Mouse (Mus musculus) embryonic facial prominence, embryonic 15.5 days (tissue): ENCODE results near the gene Olfr69. TPM values are rescaled to one million over a fixed set of nuclear protein-coding genes. Genes with fewer than 3 reads are reported as not detected.
"Not testable (repeated sequence)": the region's sequence is repeated elsewhere in the genome, so short reads cannot be mapped to it uniquely, and the experiment has no call there.

Experiments used
- ATAC-seq: fragments of 200-750 bp; cut with Nextera tagmentation; 2 replicates; pipeline ENCODE4 v1.8.0; 2017; ENCODE audit warnings: low read depth, moderate TSS enrichment; ENCODE audit not compliant: insufficient number of reproducible peaks, low FRiP score, low TSS enrichment
- H3K27ac ChIP-seq: fragments of 300-500 bp; sonication (generic); replicated peaks from 2 replicates; pipeline ENCODE4 v1.5.1; 2015; ENCODE audit warnings: mild to moderate bottlenecking, inconsistent platforms
- H3K27me3 ChIP-seq: fragments of 300-500 bp; sonication (generic); 2 replicates; pipeline ENCODE4 v1.6.1; 2015; ENCODE audit warnings: inconsistent platforms
- H3K36me3 ChIP-seq: fragments of 300-500 bp; sonication (generic); 2 replicates; pipeline ENCODE4 v1.6.1; 2015; ENCODE audit warnings: mild to moderate bottlenecking, inconsistent platforms
- H3K4me1 ChIP-seq: fragments of 300-500 bp; sonication (generic); 2 replicates; pipeline ENCODE4 v1.6.1; 2015; ENCODE audit warnings: inconsistent platforms
- H3K4me2 ChIP-seq: fragments of 300-500 bp; sonication (generic); replicated peaks from 2 replicates; pipeline ENCODE4 v1.6.1; 2015; ENCODE audit warnings: mild to moderate bottlenecking, inconsistent platforms
- H3K4me3 ChIP-seq: fragments of 300-500 bp; sonication (generic); replicated peaks from 2 replicates; pipeline ENCODE4 v1.5.1; 2015; ENCODE audit warnings: mild to moderate bottlenecking, inconsistent platforms
- H3K9ac ChIP-seq: fragments of 300-500 bp; sonication (generic); 2 replicates; pipeline ENCODE4 v1.6.1; 2015; ENCODE audit warnings: inconsistent platforms
- H3K9me3 ChIP-seq: fragments of 300-500 bp; sonication (generic); replicated peaks from 2 replicates; pipeline ENCODE4 v1.6.1; 2016; ENCODE audit warnings: inconsistent platforms
- WGBS: fragments of 180-500 bp; shearing (Covaris S2); methylation state at CpG from one replicate; pipeline ENCODE4 v1.1.7; 2015; 5-methylcytosine and 5-hydroxymethylcytosine counted together
- polyA plus RNA-seq: library from polyadenylated mRNA; unstranded; fragments of >200 nt; fragmentation: Nextera tagmentation; extraction: Ambion mirVana; gene quantifications from 2 replicates; pipeline ENCODE4 v1.2.1, GENCODE M21; 2015

The Olfr69 gene
- polyA plus RNA-seq, 1 experiment from 2014 or later, result 0.43 TPM

DNA sequence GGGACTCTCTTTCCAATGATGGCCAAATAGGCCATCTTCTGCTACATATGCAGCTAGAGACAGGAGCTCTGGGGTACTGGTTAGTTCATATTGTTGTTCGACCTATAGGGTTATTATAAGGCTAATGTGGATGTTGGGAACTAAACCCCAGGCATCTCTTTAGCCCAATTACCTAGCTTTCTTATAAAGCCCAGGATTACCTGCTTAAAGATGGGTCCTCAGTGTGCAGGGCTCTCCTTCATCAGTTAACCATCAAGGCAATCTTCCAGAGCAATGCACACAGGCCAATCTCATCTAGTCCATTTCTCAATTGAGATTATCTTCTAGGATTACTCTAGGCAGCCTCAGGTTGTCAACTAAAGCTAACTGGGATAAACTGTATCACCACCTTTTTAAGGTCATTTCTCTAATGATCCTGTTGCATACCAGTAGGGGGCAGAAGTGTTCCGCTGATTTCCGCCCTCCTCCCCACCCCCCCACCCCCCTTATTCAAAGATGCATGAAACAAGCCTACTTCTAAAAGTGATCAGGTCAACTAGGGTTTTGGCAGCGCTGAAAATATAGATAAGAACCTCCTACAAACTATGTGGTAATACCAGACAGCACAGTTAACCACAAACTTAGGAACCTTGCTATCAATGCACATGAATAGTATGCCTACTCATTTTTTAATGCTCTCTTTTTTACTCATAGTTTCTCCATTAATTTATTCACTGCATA lies 21.4 kb upstream of the Olfr69 start:
- H3K4me1 ChIP-seq, result no peaks in the 10 kb centered on the region
- WGBS, result 21% methylated on average over 4 of the region's 4 CpGs
- no peak overlapping the region for H3K4me2 ChIP-seq
- no peak overlapping the region for H3K27ac ChIP-seq
- no peak overlapping the region for H3K9ac ChIP-seq
- no peaks in the 10 kb centered on the region for H3K9me3 ChIP-seq
- H3K27me3 ChIP-seq, result no peaks in the 10 kb centered on the region
- H3K36me3 ChIP-seq, result no peaks in the 10 kb centered on the region
- no peak for ATAC-seq
- no peak overlapping the region for H3K4me3 ChIP-seq

- H3K4me1 ChIP-seq, result no peaks in the 10 kb centered on the region
- H3K4me3 ChIP-seq, result no peak within 1 kb of the TSS
- H3K4me2 ChIP-seq, result no peak within 1 kb of the TSS
- ATAC-seq, result no peak
- no peak within 1 kb of the TSS for H3K9ac ChIP-seq
- 67% methylated on average over 3 of the region's 3 CpGs for WGBS
- H3K27ac ChIP-seq, result no peak within 1 kb of the TSS
- H3K9me3 ChIP-seq, result no peaks in the 10 kb centered on the region
- H3K36me3 ChIP-seq, result no peaks in the 10 kb centered on the region
- no peaks in the 10 kb centered on the region for H3K27me3 ChIP-seq
Observed at GRCm38 (mm10) chr7:103791721-103792120, 20.3 kb upstream of the Olfr69 start, which contains the start of gene Olfr67. Gene Olfr67 (minus strand): TSS chr7:103791821.

DNA sequence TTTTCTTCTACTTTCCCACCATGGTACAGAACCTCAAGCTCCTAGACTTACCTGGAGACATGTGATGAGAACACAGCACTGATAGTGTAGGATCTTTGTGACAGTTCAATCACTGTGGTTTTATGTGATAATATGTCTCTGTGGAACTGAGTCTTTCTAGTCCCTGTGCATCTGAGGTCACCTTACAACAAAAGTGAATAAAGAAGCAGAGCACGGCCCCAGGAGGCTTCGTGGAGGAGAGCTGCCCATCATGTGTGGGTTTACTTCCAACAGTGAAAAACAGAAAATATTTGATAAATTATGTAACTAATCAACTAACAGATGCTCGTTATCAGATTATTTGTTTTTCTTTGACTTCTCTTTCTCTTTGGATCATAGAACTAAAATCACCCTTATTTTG lies 8.2 kb upstream of the Olfr69 start, which contains the start of gene Olfr68:
Gene Olfr68 (minus strand): TSS at position 101 of the 400 bp plus-strand sequence.
- H3K36me3 ChIP-seq, result no peaks in the 10 kb centered on the region
- no peaks in the 10 kb centered on the region for H3K9me3 ChIP-seq
- H3K4me3 ChIP-seq, result no peak within 1 kb of the TSS
- no peak within 1 kb of the TSS for H3K27ac ChIP-seq
- no peak within 1 kb of the TSS for H3K9ac ChIP-seq
- ATAC-seq, result no peak
- H3K27me3 ChIP-seq, result no peaks in the 10 kb centered on the region
- WGBS, result 74% methylated on average over 3 of the region's 3 CpGs
- H3K4me2 ChIP-seq, result no peak within 1 kb of the TSS
- no peaks in the 10 kb centered on the region for H3K4me1 ChIP-seq

- not testable (repeated sequence) for H3K27me3 ChIP-seq, H3K27ac ChIP-seq, H3K4me3 ChIP-seq, H3K9ac ChIP-seq, H3K4me1 ChIP-seq, H3K36me3 ChIP-seq, H3K9me3 ChIP-seq, H3K4me2 ChIP-seq, ATAC-seq
- 82% methylated on average over 4 of the region's 4 CpGs for WGBS
Observed at GRCm38 (mm10) chr7:103777652-103778051, 6.3 kb upstream of the Olfr69 start.

DNA sequence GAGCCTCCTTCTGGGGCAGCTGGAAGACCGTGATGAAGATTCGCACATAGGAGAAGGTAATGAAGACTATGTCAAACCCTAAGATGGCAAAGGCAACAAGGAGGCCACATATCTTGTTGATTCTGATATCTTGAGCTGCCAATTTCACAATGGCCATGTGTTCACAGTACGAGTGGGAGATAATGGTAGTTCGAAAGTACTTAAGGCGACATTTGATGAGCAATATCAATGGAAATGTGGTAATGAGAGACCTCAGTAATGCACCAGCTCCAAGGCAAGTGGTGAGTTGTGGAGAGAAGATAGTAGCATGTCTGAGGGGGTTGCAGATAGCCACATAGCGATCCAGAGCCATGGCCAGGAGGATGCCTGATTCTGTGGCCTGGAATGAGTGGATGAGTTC lies 3.7 kb downstream of the Olfr69 start:
- not testable (repeated sequence) for H3K36me3 ChIP-seq, H3K4me2 ChIP-seq, H3K4me1 ChIP-seq, H3K4me3 ChIP-seq, H3K9me3 ChIP-seq, H3K27me3 ChIP-seq, H3K9ac ChIP-seq, H3K27ac ChIP-seq, ATAC-seq
- 85% methylated on average over 6 of the region's 6 CpGs for WGBS

GRCm38 (mm10) chr7:103762212-103762611 lies 9.2 kb downstream of the Olfr69 start:
- WGBS, result 85% methylated on average over 6 of the region's 6 CpGs
- not testable (repeated sequence) for H3K4me3 ChIP-seq, ATAC-seq, H3K36me3 ChIP-seq, H3K4me1 ChIP-seq, H3K9ac ChIP-seq, H3K9me3 ChIP-seq, H3K27me3 ChIP-seq, H3K4me2 ChIP-seq, H3K27ac ChIP-seq

- no peaks in the 10 kb centered on the region for H3K4me1 ChIP-seq
- H3K27ac ChIP-seq, result no peak within 1 kb of the TSS
- H3K9me3 ChIP-seq, result no peaks in the 10 kb centered on the region
- no peak within 1 kb of the TSS for H3K4me2 ChIP-seq
- no peak for ATAC-seq
- H3K27me3 ChIP-seq, result no peaks in the 10 kb centered on the region
- WGBS, result 37% methylated on average over 2 of the region's 2 CpGs
- H3K36me3 ChIP-seq, result no peaks in the 10 kb centered on the region
- no peak within 1 kb of the TSS for H3K4me3 ChIP-seq
- H3K9ac ChIP-seq, result no peak within 1 kb of the TSS
Observed at GRCm38 (mm10) chr7:103757233-103757632, 14.2 kb downstream of the Olfr69 start, which contains the start of gene Olfr630. Gene Olfr630 (minus strand): TSS chr7:103757333.

DNA sequence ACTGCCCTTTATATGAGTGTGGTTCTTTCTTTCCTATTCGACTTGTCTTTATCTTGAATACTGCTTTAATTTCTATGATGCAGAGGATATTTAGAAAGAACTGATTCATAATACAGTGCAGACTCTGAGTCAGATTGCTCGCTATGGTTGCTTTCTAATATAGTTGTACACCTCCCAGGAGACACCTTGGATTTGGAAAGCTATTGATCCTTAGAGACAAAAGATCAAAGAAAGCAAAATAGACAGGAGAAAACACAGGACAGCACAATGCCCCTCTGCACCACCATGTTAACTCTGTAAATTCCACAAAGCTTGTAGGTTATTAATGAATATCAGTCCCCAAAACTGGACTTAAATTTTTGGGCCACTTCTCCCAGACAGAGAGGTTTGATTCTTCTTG lies 26.6 kb downstream of the Olfr69 start, which contains the start of gene Olfr629:
Gene Olfr629 (minus strand): TSS at position 101 of the 400 bp plus-strand sequence.
- 79% methylated on average over 2 of the region's 2 CpGs for WGBS
- Histone ChIP-seq H3K36me3 (no peaks in the 10 kb centered on the region), H3K4me3 (no peak within 1 kb of the TSS), H3K4me1 (no peaks in the 10 kb centered on the region), H3K9me3 (no peaks in the 10 kb centered on the region), H3K4me2 (no peak within 1 kb of the TSS), H3K27me3 (no peaks in the 10 kb centered on the region), H3K9ac (no peak within 1 kb of the TSS), H3K27ac (no peak within 1 kb of the TSS)
- ATAC-seq, result no peak

DNA sequence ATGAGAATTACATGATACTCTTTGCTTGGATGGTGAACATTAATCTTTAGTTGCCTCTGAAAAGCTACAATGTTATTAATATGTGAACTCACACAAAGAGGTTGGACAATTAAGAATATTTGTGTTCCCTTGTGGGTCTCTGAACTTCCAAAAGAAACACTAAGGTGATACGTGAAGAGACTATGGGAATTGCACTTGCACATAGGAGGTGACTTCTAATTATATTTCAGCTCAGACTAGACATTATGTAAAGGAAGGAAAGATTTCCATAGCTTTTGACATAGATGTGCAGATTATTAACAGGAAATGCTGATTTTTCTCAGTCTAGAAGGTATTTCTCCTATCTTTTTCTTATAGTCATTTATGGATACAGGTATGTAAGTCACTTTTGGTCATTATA lies 41.3 kb downstream of the Olfr69 start, which contains the start of gene Olfr628:
Gene Olfr628 (plus strand): TSS at position 301 of the 400 bp plus-strand sequence.
- H3K27me3 ChIP-seq, result no peaks in the 10 kb centered on the region
- H3K36me3 ChIP-seq, result no peaks in the 10 kb centered on the region
- no peak for ATAC-seq
- WGBS, result 93% methylated on average over 1 of the region's 1 CpGs
- H3K4me1 ChIP-seq, result no peaks in the 10 kb centered on the region
- H3K4me2 ChIP-seq, result no peak within 1 kb of the TSS
- no peak within 1 kb of the TSS for H3K27ac ChIP-seq
- no peaks in the 10 kb centered on the region for H3K9me3 ChIP-seq
- no peak within 1 kb of the TSS for H3K9ac ChIP-seq
- no peak within 1 kb of the TSS for H3K4me3 ChIP-seq

- not testable (repeated sequence) for H3K27me3 ChIP-seq, H3K4me1 ChIP-seq, H3K36me3 ChIP-seq, H3K9ac ChIP-seq, H3K4me3 ChIP-seq, H3K4me2 ChIP-seq, H3K9me3 ChIP-seq, ATAC-seq, H3K27ac ChIP-seq
- 96% methylated on average over 1 of the region's 1 CpGs for WGBS
Observed at GRCm38 (mm10) chr7:103716398-103716797, 55.0 kb downstream of the Olfr69 start.
